Mouse (Mus musculus) stomach, embryonic 16.5 days (tissue): Measurements from ENCODE around the gene Cass4. TPM values are rescaled to one million over a fixed set of nuclear protein-coding genes. Genes with fewer than 3 reads are reported as not detected.

Source experiments
- ATAC-seq: fragments of 200-750 bp; cut with Nextera tagmentation; 2 replicates; pipeline ENCODE4 v1.8.0; 2017; ENCODE audit warnings: moderate number of reproducible peaks, moderate TSS enrichment; ENCODE audit not compliant: insufficient read depth, low FRiP score
- H3K27ac ChIP-seq: fragments of 300-500 bp; sonication (generic); 2 replicates; pipeline ENCODE4 v1.5.1; 2014; ENCODE audit warnings: low read length
- H3K27me3 ChIP-seq: fragments of 300-500 bp; sonication (generic); 2 replicates; pipeline ENCODE4 v1.6.1; 2014; ENCODE audit warnings: low read length, control low read depth, mixed read lengths; ENCODE audit not compliant: control insufficient read depth, insufficient read depth
- H3K36me3 ChIP-seq: fragments of 300-500 bp; sonication (generic); 2 replicates; pipeline ENCODE4 v1.6.1; 2014; ENCODE audit warnings: low read length; ENCODE audit not compliant: control insufficient read depth, insufficient read depth
- H3K4me1 ChIP-seq: fragments of 300-500 bp; sonication (generic); 2 replicates; pipeline ENCODE4 v1.6.1; 2014; ENCODE audit warnings: low read length, control low read depth, mixed read lengths; ENCODE audit not compliant: control insufficient read depth, insufficient read depth
- H3K4me2 ChIP-seq: fragments of 300-500 bp; sonication (generic); 2 replicates; pipeline ENCODE4 v1.6.1; 2014; ENCODE audit warnings: low read depth, low read length, mixed read lengths
- H3K4me3 ChIP-seq: fragments of 300-500 bp; sonication (generic); replicated peaks from 2 replicates; pipeline ENCODE4 v1.5.1; 2014; ENCODE audit warnings: mild to moderate bottlenecking, low read length
- H3K9ac ChIP-seq: fragments of 300-500 bp; sonication (generic); 2 replicates; pipeline ENCODE4 v1.6.1; 2014; ENCODE audit warnings: low read length
- H3K9me3 ChIP-seq: fragments of 300-500 bp; sonication (generic); replicated peaks from 2 replicates; pipeline ENCODE4 v1.6.1; 2016; ENCODE audit warnings: low read length, control low read depth; ENCODE audit not compliant: control insufficient read depth
- WGBS: fragments of 180-500 bp; shearing (Covaris S2); extraction: QIAGEN DNeasy Blood & Tissue Kit; methylation state at CpG from one replicate; pipeline ENCODE4 v1.1.7; 2014; 5-methylcytosine and 5-hydroxymethylcytosine counted together
- polyA plus RNA-seq: library from polyadenylated mRNA; unstranded; fragments of >200 nt; fragmentation: Nextera tagmentation; extraction: Ambion mirVana; gene quantifications from 2 replicates; pipeline ENCODE4 v1.2.1, GENCODE M21; 2015

The Cass4 gene
- polyA plus RNA-seq, 1 experiment from 2014 or later = 0.18 TPM

GRCm38 (mm10) chr2:172353218-172353617 lies 40.4 kb upstream of the Cass4 start:
- peaks cover 20% of the 10 kb centered on the region; the same call in 1 of the 2 replicates for H3K36me3 ChIP-seq
- ATAC-seq = no peak
- 85% methylated on average over 9 of the region's 9 CpGs for WGBS

GRCm38 (mm10) chr2:172354761-172355160 lies 38.8 kb upstream of the Cass4 start:
- H3K4me3 ChIP-seq = no peak overlapping the region
- no peak overlapping the region for H3K4me2 ChIP-seq
- 75% methylated on average over 9 of the region's 9 CpGs for WGBS
- ATAC-seq = no peak
- no peaks in the 10 kb centered on the region for H3K9me3 ChIP-seq
- no peaks in the 10 kb centered on the region for H3K4me1 ChIP-seq
- no peak overlapping the region for H3K27ac ChIP-seq
- H3K36me3 ChIP-seq = peaks cover 21% of the 10 kb centered on the region; the same call in 1 of the 2 replicates
- H3K9ac ChIP-seq = no peak overlapping the region
- H3K27me3 ChIP-seq = no peaks in the 10 kb centered on the region

More at GRCm38 (mm10) chr2:172353218-172353617, 40.4 kb upstream of the Cass4 start:
- H3K4me2 ChIP-seq = no peak overlapping the region
- no peak overlapping the region for H3K27ac ChIP-seq
- no peaks in the 10 kb centered on the region for H3K9me3 ChIP-seq
- no peak overlapping the region for H3K9ac ChIP-seq
- no peak overlapping the region for H3K4me3 ChIP-seq
- H3K27me3 ChIP-seq = no peaks in the 10 kb centered on the region
- H3K4me1 ChIP-seq = peaks cover 13% of the 10 kb centered on the region

GRCm38 (mm10) chr2:172355833-172356232 lies 37.8 kb upstream of the Cass4 start:
- Histone ChIP-seq H3K27ac (no peak overlapping the region), H3K9ac (no peak overlapping the region), H3K36me3 (peaks cover 21% of the 10 kb centered on the region; the same call in 1 of the 2 replicates), H3K4me3 (no peak overlapping the region), H3K27me3 (no peaks in the 10 kb centered on the region), H3K9me3 (no peaks in the 10 kb centered on the region), H3K4me2 (no peak overlapping the region), H3K4me1 (no peaks in the 10 kb centered on the region)
- ATAC-seq = no peak
- WGBS = 87% methylated on average over 5 of the region's 5 CpGs

- Histone ChIP-seq H3K4me3 (no peak overlapping the region), H3K9me3 (no peaks in the 10 kb centered on the region), H3K9ac (no peak overlapping the region), H3K36me3 (peaks cover 16% of the 10 kb centered on the region), H3K27me3 (no peaks in the 10 kb centered on the region), H3K4me2 (no peak overlapping the region), H3K27ac (no peak overlapping the region), H3K4me1 (peaks cover 3% of the 10 kb centered on the region; the same call in 1 of the 2 replicates)
- ATAC-seq = no peak
- 85% methylated on average over 7 of the region's 7 CpGs for WGBS
Measured at GRCm38 (mm10) chr2:172363176-172363575, 30.4 kb upstream of the Cass4 start.

GRCm38 (mm10) chr2:172370411-172371223 lies 23.0 kb upstream of the Cass4 start, which contains the start of the genes Aurka and Cstf1:
Gene Aurka (minus strand): TSS chr2:172370535.
Gene Cstf1 (plus strand): TSS chr2:172370681.
- peak within 1 kb of the TSS; percentile 84 for H3K27ac ChIP-seq
- peak within 1 kb of the TSS; percentile 96 for H3K4me3 ChIP-seq
- no peaks in the 10 kb centered on the region for H3K9me3 ChIP-seq
- peak; percentile 98 for ATAC-seq
- peaks cover 19% of the 10 kb centered on the region for H3K4me1 ChIP-seq
- no peaks in the 10 kb centered on the region for H3K27me3 ChIP-seq
- under 1% methylated on average over 66 of the region's 66 CpGs for WGBS
- peaks cover 23% of the 10 kb centered on the region for H3K36me3 ChIP-seq
- H3K9ac ChIP-seq = peak within 1 kb of the TSS; percentile 97
- H3K4me2 ChIP-seq = peak within 1 kb of the TSS; percentile 70

GRCm38 (mm10) chr2:172371258-172371657 lies 22.3 kb upstream of the Cass4 start:
- no peak for ATAC-seq

GRCm38 (mm10) chr2:172376551-172376950 lies 17.0 kb upstream of the Cass4 start:
- H3K27ac ChIP-seq = no peak overlapping the region
- H3K4me1 ChIP-seq = peaks cover 3% of the 10 kb centered on the region; the same call in 1 of the 2 replicates
- no peak overlapping the region for H3K4me3 ChIP-seq
- no peak for ATAC-seq
- no peak overlapping the region for H3K4me2 ChIP-seq
- H3K27me3 ChIP-seq = no peaks in the 10 kb centered on the region
- H3K9me3 ChIP-seq = no peaks in the 10 kb centered on the region
- WGBS = 75% methylated on average over 4 of the region's 4 CpGs
- peaks cover 38% of the 10 kb centered on the region for H3K36me3 ChIP-seq
- no peak overlapping the region for H3K9ac ChIP-seq

More at GRCm38 (mm10) chr2:172371258-172371657, 22.3 kb upstream of the Cass4 start:
- Histone ChIP-seq H3K4me2 (peak overlapping the region; percentile 70), H3K9me3 (no peaks in the 10 kb centered on the region), H3K36me3 (peaks cover 29% of the 10 kb centered on the region), H3K27me3 (no peaks in the 10 kb centered on the region), H3K4me3 (peak overlapping the region; percentile 96), H3K9ac (peak overlapping the region; percentile 97), H3K4me1 (peaks cover 19% of the 10 kb centered on the region), H3K27ac (peak overlapping the region; percentile 84; the same call in 1 of the 2 replicates)
- under 1% methylated on average over 11 of the region's 11 CpGs for WGBS

GRCm38 (mm10) chr2:172376999-172377515 lies 16.5 kb upstream of the Cass4 start:
- H3K9ac ChIP-seq = no peak overlapping the region
- H3K9me3 ChIP-seq = no peaks in the 10 kb centered on the region
- no peak overlapping the region for H3K4me2 ChIP-seq
- H3K36me3 ChIP-seq = peaks cover 41% of the 10 kb centered on the region
- peak overlapping the region; percentile 33; the same call in 1 of the 2 replicates for H3K27ac ChIP-seq
- ATAC-seq = peak; percentile 54; the same call in 1 of the 2 replicates
- H3K4me1 ChIP-seq = no peaks in the 10 kb centered on the region
- H3K4me3 ChIP-seq = no peak overlapping the region
- no peaks in the 10 kb centered on the region for H3K27me3 ChIP-seq
- 57% methylated on average over 5 of the region's 5 CpGs for WGBS

GRCm38 (mm10) chr2:172378332-172378731 lies 15.3 kb upstream of the Cass4 start:
- Histone ChIP-seq H3K9me3 (no peaks in the 10 kb centered on the region), H3K9ac (no peak overlapping the region), H3K4me2 (no peak overlapping the region), H3K4me1 (no peaks in the 10 kb centered on the region), H3K27ac (no peak overlapping the region), H3K27me3 (no peaks in the 10 kb centered on the region), H3K4me3 (no peak overlapping the region), H3K36me3 (peaks cover 45% of the 10 kb centered on the region)
- no peak for ATAC-seq
- WGBS = 74% methylated on average over 7 of the region's 7 CpGs
